Mouse (Mus musculus): Measurements from ENCODE around the gene Pgghg.

The Pgghg gene

GRCm38 (mm10) chr7:140941222-140942051 lies at the start of gene Pgghg:
TSS of gene Pgghg (plus strand) at chr7:140941391.
- in situ Hi-C loops (cut with MboI; ENCODE audit: low sequenced_read_pairs), result no loop called here

- in situ Hi-C loops (cut with MboI; ENCODE audit: low sequenced_read_pairs), result no loop called here
Observed at GRCm38 (mm10) chr7:140894031-140894430, 47.2 kb upstream of the Pgghg start.

- in situ Hi-C loops (cut with MboI; ENCODE audit: low sequenced_read_pairs), result no loop called here
Observed at GRCm38 (mm10) chr7:140894611-140895010, 46.6 kb upstream of the Pgghg start.

- in situ Hi-C loops (cut with MboI; ENCODE audit: low sequenced_read_pairs), result no loop called here
Observed at GRCm38 (mm10) chr7:140897863-140898262, 43.3 kb upstream of the Pgghg start.

- in situ Hi-C loops (cut with MboI; ENCODE audit: low sequenced_read_pairs), result no loop called here
Observed at GRCm38 (mm10) chr7:140899121-140899520, 42.1 kb upstream of the Pgghg start.

GRCm38 (mm10) chr7:140900220-140900619 lies 41.0 kb upstream of the Pgghg start, which contains the start of gene Cox8b:
TSS of gene Cox8b (minus strand) at chr7:140900446.
- in situ Hi-C loops (cut with MboI; ENCODE audit: low sequenced_read_pairs), result loop anchor here (5.0 kb wide), 1 partner anchor 58 kb away; no protein-coding TSS in a partner anchor

GRCm38 (mm10) chr7:140902036-140902875 lies 38.9 kb upstream of the Pgghg start:
- in situ Hi-C loops (cut with MboI; ENCODE audit: low sequenced_read_pairs), result loop anchor here (5.0 kb wide), 1 partner anchor 60 kb away; no protein-coding TSS in a partner anchor

- in situ Hi-C loops (cut with MboI; ENCODE audit: low sequenced_read_pairs), result loop anchor here (5.0 kb wide), 1 partner anchor 61 kb away; no protein-coding TSS in a partner anchor
Observed at GRCm38 (mm10) chr7:140903212-140903611, 38.0 kb upstream of the Pgghg start.

- in situ Hi-C loops (cut with MboI; ENCODE audit: low sequenced_read_pairs), result no loop called here
Observed at GRCm38 (mm10) chr7:140905642-140906081, 35.5 kb upstream of the Pgghg start.

- in situ Hi-C loops (cut with MboI; ENCODE audit: low sequenced_read_pairs), result no loop called here
Observed at GRCm38 (mm10) chr7:140907131-140907530, 34.1 kb upstream of the Pgghg start.

GRCm38 (mm10) chr7:140907697-140908096 lies 33.5 kb upstream of the Pgghg start:
- in situ Hi-C loops (cut with MboI; ENCODE audit: low sequenced_read_pairs), result no loop called here

- in situ Hi-C loops (cut with MboI; ENCODE audit: low sequenced_read_pairs), result no loop called here
Observed at GRCm38 (mm10) chr7:140908181-140908580, 33.0 kb upstream of the Pgghg start.

GRCm38 (mm10) chr7:140908634-140909107 lies 32.5 kb upstream of the Pgghg start:
- in situ Hi-C loops (cut with MboI; ENCODE audit: low sequenced_read_pairs), result no loop called here

- in situ Hi-C loops (cut with MboI; ENCODE audit: low sequenced_read_pairs), result no loop called here
Observed at GRCm38 (mm10) chr7:140912293-140912692, 28.9 kb upstream of the Pgghg start.

- in situ Hi-C loops (cut with MboI; ENCODE audit: low sequenced_read_pairs), result no loop called here
Observed at GRCm38 (mm10) chr7:140912846-140913482, 28.2 kb upstream of the Pgghg start.

GRCm38 (mm10) chr7:140914031-140914690 lies 27.0 kb upstream of the Pgghg start:
- in situ Hi-C loops (cut with MboI; ENCODE audit: low sequenced_read_pairs), result no loop called here

- in situ Hi-C loops (cut with MboI; ENCODE audit: low sequenced_read_pairs), result no loop called here
Observed at GRCm38 (mm10) chr7:140919911-140920310, 21.3 kb upstream of the Pgghg start.

GRCm38 (mm10) chr7:140920418-140921029 lies 20.7 kb upstream of the Pgghg start, which contains the start of gene Nlrp6:
TSS of gene Nlrp6 (plus strand) at chr7:140920902.
- in situ Hi-C loops (cut with MboI; ENCODE audit: low sequenced_read_pairs), result no loop called here

- in situ Hi-C loops (cut with MboI; ENCODE audit: low sequenced_read_pairs), result no loop called here
Observed at GRCm38 (mm10) chr7:140921225-140921975, 19.8 kb upstream of the Pgghg start.

Data from CH12F3 (cell line).